ENCODE assay signal across 8 mouse cellular contexts in the genomic region with DNA sequence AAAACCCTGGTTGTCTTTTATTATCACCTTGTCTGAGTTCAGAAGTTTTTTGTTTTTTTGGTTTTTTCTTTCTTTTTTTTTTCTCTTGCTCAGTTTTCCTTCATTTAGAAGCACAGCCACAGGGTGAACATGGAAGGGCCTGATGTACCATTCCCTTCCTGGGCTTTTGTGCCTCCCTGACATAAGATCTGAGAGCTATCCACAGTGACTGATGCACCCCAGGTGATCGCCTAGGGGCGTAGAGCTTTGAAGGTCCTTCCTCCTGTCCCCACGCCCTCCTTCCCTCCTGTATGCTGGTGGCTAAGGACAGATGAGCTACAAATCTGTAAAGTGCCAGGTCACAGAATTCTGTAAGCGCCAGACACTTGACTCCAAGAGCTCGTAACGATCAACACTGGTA.
A peak's percentile ranks its signal among the peaks of the same experiment; 100 is the strongest.
DNase-seq lines count a peak whose midpoint lies in the region; ATAC-seq lines count a peak whose summit lies in the region.

No protein-coding gene starts in this region.

- DNase-seq in kidney, adult 18-20 months, result no peak
- peak; percentile 14 for DNase-seq in embryo, embryonic 9.5 days (ENCODE audit: extremely low spot score)
- peak; percentile 12 for DNase-seq in forelimb bud, embryonic 11.5 days (ENCODE audit: low read depth, low spot score)
- no peak for DNase-seq in B cell, adult 2 months

- no peaks in the 10 kb centered on the region for H3K27me3 ChIP-seq in kidney, embryonic 14.5 days (ENCODE audit: control insufficient read depth, insufficient read depth, low read length)
- H3K27me3 ChIP-seq in midbrain, embryonic 15.5 days (replicated peaks), result 0 out of 2 replicates have a peak, but pooled peaks cover 4% of the 10 kb centered on the region

- no peak overlapping the region for H3K9ac ChIP-seq in kidney, embryonic 14.5 days (ENCODE audit: low read depth, low read length)
- no peak overlapping the region for H3K9ac ChIP-seq in midbrain, embryonic 15.5 days

- peaks cover 12% of the 10 kb centered on the region for H3K4me1 ChIP-seq in kidney, embryonic 14.5 days (ENCODE audit: control insufficient read depth, insufficient read depth, low read length)
- H3K4me1 ChIP-seq in midbrain, embryonic 15.5 days, result peaks cover 17% of the 10 kb centered on the region

- peak overlapping the region; percentile 80; the same call in 1 of the 2 replicates for H3K27ac ChIP-seq in kidney, embryonic 14.5 days (ENCODE audit: low read depth, low read length)
- H3K27ac ChIP-seq in midbrain, embryonic 15.5 days, result peak overlapping the region; percentile 78

- WGBS in kidney, embryonic 14.5 days, result 68% methylated on average over 6 of the region's 6 CpGs
- 56% methylated on average over 6 of the region's 6 CpGs for WGBS in midbrain, embryonic 15.5 days

- no peaks in the 10 kb centered on the region for H3K9me3 ChIP-seq in kidney, embryonic 14.5 days (ENCODE audit: control insufficient read depth, low read length)
- H3K9me3 ChIP-seq in midbrain, embryonic 15.5 days, result no peaks in the 10 kb centered on the region

- ATAC-seq in kidney, embryonic 14.5 days (ENCODE audit: low FRiP score, low TSS enrichment), result no peak
- no peak for ATAC-seq in midbrain, embryonic 15.5 days (replicated peaks)
- no peak for ATAC-seq in monocyte, adult 5-6 weeks (replicated peaks; ENCODE audit: insufficient number of reproducible peaks, low FRiP score, low TSS enrichment, poor library complexity, severe bottlenecking)
- ATAC-seq in megakaryocyte progenitor cell, adult 5-6 weeks (replicated peaks; ENCODE audit: poor library complexity), result no peak

- H3K36me3 ChIP-seq in kidney, embryonic 14.5 days (ENCODE audit: control insufficient read depth, insufficient read depth, low read length), result no peaks in the 10 kb centered on the region
- no peaks in the 10 kb centered on the region for H3K36me3 ChIP-seq in midbrain, embryonic 15.5 days (replicated peaks)

- H3K4me2 ChIP-seq in kidney, embryonic 14.5 days (replicated peaks; ENCODE audit: low read depth, low read length), result no peak overlapping the region
- no peak overlapping the region for H3K4me2 ChIP-seq in midbrain, embryonic 15.5 days

- no peak overlapping the region for H3K4me3 ChIP-seq in kidney, embryonic 14.5 days (ENCODE audit: low read length)
- H3K4me3 ChIP-seq in midbrain, embryonic 15.5 days, result no peak overlapping the region

Comparison
In these comparisons a context has a peak if more than half of its experiments do, and no peak if none do; other contexts are left out.
1. DNase-seq: peak in embryo, embryonic 9.5 days (single experiment) and forelimb bud, embryonic 11.5 days (single experiment); none in kidney, adult 18-20 months (single experiment) and B cell, adult 2 months (0 of 2).